In the genomic region with DNA sequence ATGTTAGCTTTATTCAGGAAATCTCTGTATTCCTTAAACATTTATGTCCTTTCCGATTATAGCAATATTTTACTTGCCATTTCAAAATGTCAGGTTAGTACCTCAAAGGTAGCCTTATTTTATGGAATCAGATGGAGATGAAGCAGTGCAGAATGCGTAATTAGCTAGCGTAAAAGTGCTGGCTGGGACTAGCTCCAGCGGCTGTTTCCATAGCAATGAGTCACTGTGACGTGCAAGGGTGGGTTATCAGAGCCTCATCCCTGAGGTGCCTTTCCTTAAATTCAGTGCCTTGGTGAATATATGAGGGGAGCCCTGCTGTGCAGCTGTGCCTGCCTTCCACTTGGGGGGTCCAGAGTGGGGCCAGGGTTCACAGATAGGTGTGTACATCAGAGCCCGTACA, we compare ENCODE assay signal across 16 mouse cellular contexts. TPM values are rescaled to one million over a fixed set of nuclear protein-coding genes. Genes with fewer than 3 reads are reported as not detected.
DNase-seq lines count a peak whose midpoint lies in the region; ATAC-seq lines count a peak whose summit lies in the region.
"Had no signal": no experiment of that assay in that cellular context is flagged by ENCODE, and none has a peak within 500 bp of the region (broad histone marks: within the 10 kb centered on the region; RNA-seq: fewer than 3 reads in every experiment).

No protein-coding gene starts in this region.

- H3K36me3 ChIP-seq in forebrain, embryonic 15.5 days, result no peaks in the 10 kb centered on the region
- no peaks in the 10 kb centered on the region for H3K36me3 ChIP-seq in neural tube, embryonic 13.5 days
- H3K36me3 ChIP-seq: embryonic facial prominence, embryonic 13.5 days; G1E; heart, embryonic 15.5 days; liver, embryonic 13.5 days had no signal

- no peak overlapping the region for H3K4me3 ChIP-seq in forebrain, embryonic 15.5 days
- H3K4me3 ChIP-seq in neural tube, embryonic 13.5 days, result no peak overlapping the region
- H3K4me3 ChIP-seq: embryonic facial prominence, embryonic 13.5 days; gastrocnemius, adult 2 months; heart, embryonic 15.5 days; liver, embryonic 13.5 days had no signal

- peak; percentile 77 for ATAC-seq in frontal cortex, adult (ENCODE audit: low TSS enrichment)
- peak; percentile 70 for ATAC-seq in forebrain, embryonic 15.5 days (replicated peaks)
- ATAC-seq in neural tube, embryonic 13.5 days (ENCODE audit: low read depth), result peak; percentile 49
- ATAC-seq: intestine, postnatal 0 days had no signal

- DNase-seq in frontal cortex, postnatal 25 days (ENCODE audit: low spot score in 2 of 2), result no peak
- peak; percentile 49 to 54 for DNase-seq in layer of hippocampus, adult 8-10 months (ENCODE audit: low spot score in 2 of 2)
- DNase-seq in urinary bladder, adult 18-20 months (ENCODE audit: low spot score in 2 of 2), result no peak
- no peak for DNase-seq in adrenal gland, postnatal 10 days
- no peak for DNase-seq in embryo, embryonic 9.5 days (ENCODE audit: extremely low spot score)
- DNase-seq: cerebellum, adult 11-12 months; gastrocnemius, adult 2 months; liver, embryonic 13.5 days had no signal

- no peaks in the 10 kb centered on the region for H3K27me3 ChIP-seq in forebrain, embryonic 15.5 days
- no peaks in the 10 kb centered on the region for H3K27me3 ChIP-seq in neural tube, embryonic 13.5 days
- H3K27me3 ChIP-seq: embryonic facial prominence, embryonic 13.5 days; heart, embryonic 15.5 days; liver, embryonic 13.5 days had no signal

- H3K9me3 ChIP-seq in forebrain, embryonic 15.5 days, result no peaks in the 10 kb centered on the region
- no peaks in the 10 kb centered on the region for H3K9me3 ChIP-seq in neural tube, embryonic 13.5 days
- H3K9me3 ChIP-seq: embryonic facial prominence, embryonic 13.5 days; heart, embryonic 15.5 days; liver, embryonic 13.5 days had no signal

- peaks cover 22% of the 10 kb centered on the region for H3K4me1 ChIP-seq in forebrain, embryonic 15.5 days
- H3K4me1 ChIP-seq in neural tube, embryonic 13.5 days (replicated peaks), result peaks cover 32% of the 10 kb centered on the region
- H3K4me1 ChIP-seq: embryonic facial prominence, embryonic 13.5 days; heart, embryonic 15.5 days; liver, embryonic 13.5 days had no signal

- H3K4me2 ChIP-seq in forebrain, embryonic 15.5 days (replicated peaks), result no peak overlapping the region
- no peak overlapping the region for H3K4me2 ChIP-seq in neural tube, embryonic 13.5 days
- H3K4me2 ChIP-seq: embryonic facial prominence, embryonic 13.5 days; heart, embryonic 15.5 days; liver, embryonic 13.5 days had no signal

- H3K27ac ChIP-seq in forebrain, embryonic 15.5 days (replicated peaks), result peak overlapping the region; percentile 77
- H3K27ac ChIP-seq in neural tube, embryonic 13.5 days (replicated peaks), result peak overlapping the region; percentile 82
- H3K27ac ChIP-seq: embryonic facial prominence, embryonic 13.5 days; gastrocnemius, adult 2 months; heart, embryonic 15.5 days; liver, embryonic 13.5 days; macrophage had no signal

- H3K9ac ChIP-seq in forebrain, embryonic 15.5 days (replicated peaks), result no peak overlapping the region
- no peak overlapping the region for H3K9ac ChIP-seq in neural tube, embryonic 13.5 days
- H3K9ac ChIP-seq: embryonic facial prominence, embryonic 13.5 days; heart, embryonic 15.5 days; liver, embryonic 13.5 days had no signal

- WGBS in forebrain, embryonic 15.5 days, result 30% methylated on average over 6 of the region's 6 CpGs
- WGBS in neural tube, embryonic 13.5 days, result 35% methylated on average over 6 of the region's 6 CpGs

RNA-seq across cellular contexts. Expression of a gene that starts 17.1 kb away (rescaled TPM):
- polyA plus RNA-seq in forebrain, embryonic 15.5 days (2015; fragmentation: Nextera tagmentation; extraction: Ambion mirVana), result 11.8 and 12.3 TPM in 2 replicates
- total RNA-seq in layer of hippocampus, adult 8-10 months (2022), result 10 to 100 TPM; 43.2 to 67.8 (median 57.9) TPM
- polyA plus RNA-seq in neural tube, embryonic 13.5 days (2015; fragmentation: Nextera tagmentation; extraction: Ambion mirVana), result 23.9 and 29.2 TPM in 2 replicates
- total RNA-seq in adrenal gland, postnatal 10 days (2021), result 1 to 10 TPM; 2.4 to 3.9 TPM
- polyA plus RNA-seq: G1E; heart, embryonic 15.5 days; liver, embryonic 13.5 days; macrophage had no signal

RNA-seq across cellular contexts. Expression of a gene that starts 43.4 kb away (rescaled TPM):
- polyA plus RNA-seq in forebrain, embryonic 15.5 days (2015; fragmentation: Nextera tagmentation; extraction: Ambion mirVana), result 4.9 and 5.1 TPM in 2 replicates
- total RNA-seq in layer of hippocampus, adult 8-10 months (2022), result 100 to 1,000 TPM in 1 of 4 experiments, 10 to 100 TPM in 3; 90.0 to 103 (median 95.8) TPM
- polyA plus RNA-seq in neural tube, embryonic 13.5 days (2015; fragmentation: Nextera tagmentation; extraction: Ambion mirVana), result 5.8 and 6.0 TPM in 2 replicates
- total RNA-seq in adrenal gland, postnatal 10 days (2021), result under 1 TPM; 0.42 to 0.55 TPM
- total RNA-seq: gastrocnemius, adult 2 months had no signal
- polyA plus RNA-seq: G1E, macrophage had no signal

Comparison
In these comparisons a context has a peak if more than half of its experiments do, and no peak if none do; other contexts are left out.
1. DNase-seq: peak in layer of hippocampus, adult 8-10 months (2 of 2); none in frontal cortex, postnatal 25 days (0 of 2), urinary bladder, adult 18-20 months (0 of 2), adrenal gland, postnatal 10 days (single experiment) and embryo, embryonic 9.5 days (single experiment).
2. RNA of a gene that starts 17.1 kb away (total RNA-seq): 43.2 to 67.8 TPM in layer of hippocampus, adult 8-10 months; 2.4 to 3.9 TPM in adrenal gland, postnatal 10 days; every median in the first group is over 4 times any median in the second.
3. RNA of a gene that starts 43.4 kb away (total RNA-seq): 90.0 to 103 TPM in layer of hippocampus, adult 8-10 months; 0.42 to 0.55 TPM in adrenal gland, postnatal 10 days; every median in the first group is over 10 times any median in the second.
4. Peak in every context shown above with its lines, with median percentiles within 50 percentile points of each other: ATAC-seq.